11 mouse cellular contexts compared by ENCODE assay signal in genomic region chr2:156924210-156924898, GRCm38 (mm10). TPM values are rescaled to one million over a fixed set of nuclear protein-coding genes. Genes with fewer than 3 reads are reported as not detected.
DNase-seq lines count a peak whose midpoint lies in the region; ATAC-seq lines count a peak whose summit lies in the region.
"Had no signal": no experiment of that assay in that cellular context is flagged by ENCODE, and none has a peak within 500 bp of the region (broad histone marks: within the 10 kb centered on the region; RNA-seq: fewer than 3 reads in every experiment).

No protein-coding gene starts in this region.

- peaks cover 12% of the 10 kb centered on the region; the same call in 1 of the 2 replicates for H3K36me3 ChIP-seq in kidney, embryonic 15.5 days
- H3K36me3 ChIP-seq in stomach, embryonic 16.5 days (ENCODE audit: control insufficient read depth, insufficient read depth, low read length) = no peaks in the 10 kb centered on the region
- H3K36me3 ChIP-seq in forebrain, embryonic 12.5 days (replicated peaks) = peaks cover 6% of the 10 kb centered on the region; the same call in 1 of the 2 replicates

- no peaks in the 10 kb centered on the region for H3K27me3 ChIP-seq in kidney, embryonic 15.5 days
- no peaks in the 10 kb centered on the region for H3K27me3 ChIP-seq in stomach, embryonic 16.5 days (ENCODE audit: control insufficient read depth, insufficient read depth, low read length)
- H3K27me3 ChIP-seq in forebrain, embryonic 12.5 days = no peaks in the 10 kb centered on the region
- H3K27me3 ChIP-seq: forebrain, embryonic 13.5 days had no signal

- no peak overlapping the region for H3K4me2 ChIP-seq in kidney, embryonic 15.5 days
- no peak overlapping the region for H3K4me2 ChIP-seq in stomach, embryonic 16.5 days (ENCODE audit: low read depth, low read length)
- H3K4me2 ChIP-seq in forebrain, embryonic 12.5 days = no peak overlapping the region
- H3K4me2 ChIP-seq: forebrain, embryonic 13.5 days had no signal

- no peak for DNase-seq in kidney, postnatal 25 days
- peak; percentile 82 for DNase-seq in c-Kit-negative CD71-positive TER-119-positive erythroid progenitor cells, embryonic 14.5 days (ENCODE audit: low read depth, low spot score)
- peak; percentile 88 for DNase-seq in liver
- DNase-seq in frontal cortex, postnatal 14 days (ENCODE audit: low spot score in 2 of 2) = no peak
- DNase-seq: left cerebral cortex, postnatal 4 days; lung, postnatal 4 days had no signal

- peak overlapping the region; percentile 56 for H3K27ac ChIP-seq in kidney, embryonic 15.5 days
- H3K27ac ChIP-seq in stomach, embryonic 16.5 days (ENCODE audit: low read length) = peak overlapping the region; percentile 24; the same call in 1 of the 2 replicates
- no peak overlapping the region for H3K27ac ChIP-seq in forebrain, embryonic 12.5 days
- H3K27ac ChIP-seq: forebrain, embryonic 13.5 days had no signal

- peaks cover 7% of the 10 kb centered on the region; the same call in 1 of the 2 replicates for H3K4me1 ChIP-seq in kidney, embryonic 15.5 days
- no peaks in the 10 kb centered on the region for H3K4me1 ChIP-seq in stomach, embryonic 16.5 days (ENCODE audit: control insufficient read depth, insufficient read depth, low read length)
- peaks cover 6% of the 10 kb centered on the region; the same call in 1 of the 2 replicates for H3K4me1 ChIP-seq in forebrain, embryonic 12.5 days

- H3K9ac ChIP-seq in kidney, embryonic 15.5 days = no peak overlapping the region
- H3K9ac ChIP-seq in stomach, embryonic 16.5 days (ENCODE audit: low read length) = no peak overlapping the region
- no peak overlapping the region for H3K9ac ChIP-seq in forebrain, embryonic 12.5 days
- H3K9ac ChIP-seq: forebrain, embryonic 13.5 days had no signal

- no peak overlapping the region for H3K4me3 ChIP-seq in kidney, embryonic 15.5 days (replicated peaks)
- H3K4me3 ChIP-seq in stomach, embryonic 16.5 days (replicated peaks; ENCODE audit: low read length) = no peak overlapping the region
- H3K4me3 ChIP-seq in forebrain, embryonic 12.5 days (replicated peaks) = no peak overlapping the region
- H3K4me3 ChIP-seq: forebrain, embryonic 13.5 days had no signal

- no peaks in the 10 kb centered on the region for H3K9me3 ChIP-seq in kidney, embryonic 15.5 days (replicated peaks)
- H3K9me3 ChIP-seq in stomach, embryonic 16.5 days (replicated peaks; ENCODE audit: control insufficient read depth, low read length) = no peaks in the 10 kb centered on the region
- no peaks in the 10 kb centered on the region for H3K9me3 ChIP-seq in forebrain, embryonic 12.5 days
- H3K9me3 ChIP-seq: forebrain, embryonic 13.5 days had no signal

- WGBS in kidney, embryonic 15.5 days = 28% methylated on average over 3 of the region's 3 CpGs
- 40% methylated on average over 3 of the region's 3 CpGs for WGBS in stomach, embryonic 16.5 days
- 69% methylated on average over 3 of the region's 3 CpGs for WGBS in forebrain, embryonic 12.5 days

- ATAC-seq in kidney, embryonic 15.5 days (replicated peaks; ENCODE audit: low FRiP score) = no peak; the same call in 1 of the 2 replicates
- ATAC-seq in stomach, embryonic 16.5 days (ENCODE audit: insufficient read depth, low FRiP score) = no peak
- no peak for ATAC-seq in forebrain, embryonic 12.5 days (ENCODE audit: low FRiP score)
- ATAC-seq: forebrain, embryonic 13.5 days; hindbrain, embryonic 16.5 days had no signal

RNA-seq across cellular contexts. Expression of gene Sla2, which starts 37.4 kb away (rescaled TPM):
- 0.22 and 0.30 TPM in 2 replicates for polyA plus RNA-seq in kidney, embryonic 15.5 days (2015; fragmentation: Nextera tagmentation; extraction: Ambion mirVana)
- 0.39 and 0.41 TPM in 2 replicates for polyA plus RNA-seq in stomach, embryonic 16.5 days (2015; fragmentation: Nextera tagmentation; extraction: Ambion mirVana)
- polyA plus RNA-seq in forebrain, embryonic 12.5 days (2016; fragmentation: Nextera tagmentation; extraction: Ambion mirVana) = 0.17 and 0.23 TPM in 2 replicates

Comparison
In these comparisons a context has a peak if more than half of its experiments do, and no peak if none do; other contexts are left out.
1. DNase-seq: peak in c-Kit-negative CD71-positive TER-119-positive erythroid progenitor cells, embryonic 14.5 days (single experiment) and liver (single experiment); none in kidney, postnatal 25 days (0 of 2) and frontal cortex, postnatal 14 days (0 of 2).